Mouse (Mus musculus): ENCODE results near the gene Parn.

DNA sequence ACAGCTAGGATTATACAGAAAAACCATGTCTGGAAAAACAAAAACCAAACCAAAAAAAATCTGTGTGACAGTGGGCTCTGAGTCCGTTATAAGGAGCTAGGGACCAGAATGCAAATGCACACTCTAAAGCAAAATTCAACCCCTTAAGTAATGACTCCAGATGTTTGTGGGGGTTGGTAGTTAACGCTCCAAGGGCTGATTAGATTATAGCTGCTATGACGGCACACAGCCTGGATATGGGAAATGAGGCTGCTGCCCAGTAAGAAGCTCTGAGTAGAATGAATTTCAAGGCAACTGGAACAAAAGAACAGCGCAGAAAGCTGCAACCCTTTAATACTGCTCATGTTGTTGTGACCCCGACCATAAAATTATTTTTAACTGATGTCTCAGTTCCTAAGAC lies 52.7 kb downstream of the Parn start:
- no peak for TF ChIP-seq EP300 (IDR thresholded peaks at IDR 0.05; ENCODE audit: low read depth)
- no peak for TF ChIP-seq CTCF (IDR thresholded peaks at IDR 0.05; ENCODE audit: low read depth)
